Mouse (Mus musculus): ENCODE measurements at regions not wholly inside any gene's neighbourhood (a gene's known extent, or its start where the extent isn't known, plus 50 kb on each side); places are given as distances from the start of the nearest gene placed in this dataset.
A peak's percentile ranks its signal among the peaks of the same experiment; 100 is the strongest.

GRCm38 (mm10) chr15:88042821-88043220, 498.7 kb downstream of the Fam19a5 start:
- Histone ChIP-seq H3K9me3 (no peaks in the 10 kb centered on the region), H3K27ac (no peak overlapping the region), H3K4me1 (no peaks in the 10 kb centered on the region), H3K36me3 (replicated peaks) (no peaks in the 10 kb centered on the region), H3K27me3 (ENCODE audit: poor library complexity, severe bottlenecking) (no peaks in the 10 kb centered on the region), H3K4me3 (no peak overlapping the region)
- WGBS, result 79% methylated on average over 2 of the region's 2 CpGs
- no peak for DNase-seq (ENCODE audit: extremely low spot score, low spot score)

- H3K9me3 ChIP-seq, result no peaks in the 10 kb centered on the region
- H3K27ac ChIP-seq, result no peak overlapping the region
- no peak overlapping the region for H3K4me3 ChIP-seq
- 75% methylated on average over 4 of the region's 4 CpGs for WGBS
- no peak for DNase-seq (ENCODE audit: extremely low spot score, low spot score)
- H3K27me3 ChIP-seq (ENCODE audit: poor library complexity, severe bottlenecking), result no peaks in the 10 kb centered on the region
- no peaks in the 10 kb centered on the region for H3K36me3 ChIP-seq (replicated peaks)
- H3K4me1 ChIP-seq, result no peaks in the 10 kb centered on the region
Measured at GRCm38 (mm10) chr15:88058071-88058470, 514.0 kb downstream of the Fam19a5 start.

GRCm38 (mm10) chr15:88060935-88061334, 516.8 kb downstream of the Fam19a5 start:
- H3K9me3 ChIP-seq, result no peaks in the 10 kb centered on the region
- 90% methylated on average over 4 of the region's 4 CpGs for WGBS
- H3K4me3 ChIP-seq, result no peak overlapping the region
- H3K4me1 ChIP-seq, result no peaks in the 10 kb centered on the region
- no peak for DNase-seq (ENCODE audit: extremely low spot score, low spot score)
- no peaks in the 10 kb centered on the region for H3K27me3 ChIP-seq (ENCODE audit: poor library complexity, severe bottlenecking)
- H3K36me3 ChIP-seq (replicated peaks), result no peaks in the 10 kb centered on the region
- no peak overlapping the region for H3K27ac ChIP-seq

GRCm38 (mm10) chr15:88063041-88063440, 518.9 kb downstream of the Fam19a5 start:
- no peak overlapping the region for H3K27ac ChIP-seq
- no peak overlapping the region for H3K4me3 ChIP-seq
- no peaks in the 10 kb centered on the region for H3K9me3 ChIP-seq
- H3K4me1 ChIP-seq, result 0 out of 2 replicates have a peak, but pooled peaks cover under 1% of the 10 kb centered on the region
- DNase-seq (ENCODE audit: extremely low spot score, low spot score), result no peak
- WGBS, result 89% methylated on average over 5 of the region's 5 CpGs
- no peaks in the 10 kb centered on the region for H3K27me3 ChIP-seq (ENCODE audit: poor library complexity, severe bottlenecking)
- no peaks in the 10 kb centered on the region for H3K36me3 ChIP-seq (replicated peaks)

GRCm38 (mm10) chr15:88068476-88068875, 524.4 kb downstream of the Fam19a5 start:
- WGBS, result 82% methylated on average over 3 of the region's 3 CpGs
- H3K27me3 ChIP-seq (ENCODE audit: poor library complexity, severe bottlenecking), result no peaks in the 10 kb centered on the region
- no peak overlapping the region for H3K27ac ChIP-seq
- H3K9me3 ChIP-seq, result no peaks in the 10 kb centered on the region
- DNase-seq (ENCODE audit: extremely low spot score, low spot score), result no peak
- H3K36me3 ChIP-seq (replicated peaks), result no peaks in the 10 kb centered on the region
- peaks cover 10% of the 10 kb centered on the region for H3K4me1 ChIP-seq
- H3K4me3 ChIP-seq, result no peak overlapping the region

- WGBS, result 31% methylated on average over 1 of the region's 1 CpGs
- DNase-seq (ENCODE audit: extremely low spot score, low spot score), result no peak
- H3K4me3 ChIP-seq, result no peak overlapping the region
- H3K27ac ChIP-seq, result no peak overlapping the region
- no peaks in the 10 kb centered on the region for H3K36me3 ChIP-seq (replicated peaks)
- no peaks in the 10 kb centered on the region for H3K9me3 ChIP-seq
- H3K27me3 ChIP-seq (ENCODE audit: poor library complexity, severe bottlenecking), result no peaks in the 10 kb centered on the region
- peaks cover 10% of the 10 kb centered on the region for H3K4me1 ChIP-seq
Measured at GRCm38 (mm10) chr15:88072676-88073075, 527.4 kb upstream of the Zdhhc25 start.

GRCm38 (mm10) chr15:88083911-88084310, 516.2 kb upstream of the Zdhhc25 start:
- no peaks in the 10 kb centered on the region for H3K9me3 ChIP-seq
- WGBS, result 86% methylated on average over 5 of the region's 5 CpGs
- no peaks in the 10 kb centered on the region for H3K36me3 ChIP-seq (replicated peaks)
- no peak overlapping the region for H3K27ac ChIP-seq
- H3K27me3 ChIP-seq (ENCODE audit: poor library complexity, severe bottlenecking), result no peaks in the 10 kb centered on the region
- H3K4me1 ChIP-seq, result peaks cover 6% of the 10 kb centered on the region
- DNase-seq (ENCODE audit: extremely low spot score, low spot score), result no peak
- H3K4me3 ChIP-seq, result no peak overlapping the region

- H3K4me1 ChIP-seq, result peaks cover 6% of the 10 kb centered on the region
- WGBS, result 74% methylated on average over 3 of the region's 3 CpGs
- no peaks in the 10 kb centered on the region for H3K27me3 ChIP-seq (ENCODE audit: poor library complexity, severe bottlenecking)
- no peaks in the 10 kb centered on the region for H3K9me3 ChIP-seq
- no peaks in the 10 kb centered on the region for H3K36me3 ChIP-seq (replicated peaks)
- H3K27ac ChIP-seq, result no peak overlapping the region
- no peak for DNase-seq (ENCODE audit: extremely low spot score, low spot score)
- no peak overlapping the region for H3K4me3 ChIP-seq
Measured at GRCm38 (mm10) chr15:88085631-88086030, 514.5 kb upstream of the Zdhhc25 start.

- peaks cover 12% of the 10 kb centered on the region; the same call in 1 of the 2 replicates for H3K9me3 ChIP-seq
- no peaks in the 10 kb centered on the region for H3K36me3 ChIP-seq (replicated peaks)
- no peak overlapping the region for H3K4me3 ChIP-seq
- H3K27ac ChIP-seq, result no peak overlapping the region
- peaks cover under 1% of the 10 kb centered on the region for H3K4me1 ChIP-seq
- WGBS, result 62% methylated on average over 4 of the region's 4 CpGs
- H3K27me3 ChIP-seq (ENCODE audit: poor library complexity, severe bottlenecking), result no peaks in the 10 kb centered on the region
- no peak for DNase-seq (ENCODE audit: extremely low spot score, low spot score)
Measured at GRCm38 (mm10) chr15:88089486-88089885, 510.6 kb upstream of the Zdhhc25 start.

- DNase-seq (ENCODE audit: extremely low spot score, low spot score), result no peak
- H3K4me3 ChIP-seq, result no peak overlapping the region
- H3K27me3 ChIP-seq (ENCODE audit: poor library complexity, severe bottlenecking), result no peaks in the 10 kb centered on the region
- H3K9me3 ChIP-seq, result peaks cover 12% of the 10 kb centered on the region; the same call in 1 of the 2 replicates
- H3K36me3 ChIP-seq (replicated peaks), result no peaks in the 10 kb centered on the region
- H3K27ac ChIP-seq, result no peak overlapping the region
- 92% methylated on average over 5 of the region's 5 CpGs for WGBS
- no peaks in the 10 kb centered on the region for H3K4me1 ChIP-seq
Measured at GRCm38 (mm10) chr15:88091390-88091789, 508.7 kb upstream of the Zdhhc25 start.

- peak; percentile 35 for DNase-seq (ENCODE audit: extremely low spot score, low spot score)
- Histone ChIP-seq H3K36me3 (replicated peaks) (no peaks in the 10 kb centered on the region), H3K27me3 (ENCODE audit: poor library complexity, severe bottlenecking) (no peaks in the 10 kb centered on the region), H3K9me3 (no peaks in the 10 kb centered on the region), H3K27ac (no peak overlapping the region), H3K4me1 (no peaks in the 10 kb centered on the region), H3K4me3 (no peak overlapping the region)
- WGBS, result 51% methylated on average over 5 of the region's 5 CpGs
Measured at GRCm38 (mm10) chr15:88120376-88120775, 479.7 kb upstream of the Zdhhc25 start.

GRCm38 (mm10) chr15:88123907-88124523, 476.1 kb upstream of the Zdhhc25 start:
- DNase-seq (ENCODE audit: extremely low spot score, low spot score), result no peak
- Histone ChIP-seq H3K36me3 (replicated peaks) (no peaks in the 10 kb centered on the region), H3K4me1 (no peaks in the 10 kb centered on the region), H3K27me3 (ENCODE audit: poor library complexity, severe bottlenecking) (no peaks in the 10 kb centered on the region), H3K4me3 (no peak overlapping the region), H3K9me3 (no peaks in the 10 kb centered on the region), H3K27ac (no peak overlapping the region)
- 87% methylated on average over 24 of the region's 24 CpGs for WGBS

- WGBS, result 51% methylated on average over 7 of the region's 7 CpGs
- Histone ChIP-seq H3K27me3 (ENCODE audit: poor library complexity, severe bottlenecking) (no peaks in the 10 kb centered on the region), H3K4me1 (0 out of 2 replicates have a peak, but pooled peaks cover 7% of the 10 kb centered on the region)
Measured at GRCm38 (mm10) chr15:88146118-88146517, 454.0 kb upstream of the Zdhhc25 start.

GRCm38 (mm10) chr15:88151199-88151598, 448.9 kb upstream of the Zdhhc25 start:
- WGBS, result 87% methylated on average over 6 of the region's 6 CpGs
- H3K4me1 ChIP-seq, result 0 out of 2 replicates have a peak, but pooled peaks cover 7% of the 10 kb centered on the region
- H3K27me3 ChIP-seq (ENCODE audit: poor library complexity, severe bottlenecking), result no peaks in the 10 kb centered on the region
- H3K9me3 ChIP-seq, result no peaks in the 10 kb centered on the region
- H3K27ac ChIP-seq, result no peak overlapping the region
- H3K4me3 ChIP-seq, result no peak overlapping the region
- H3K36me3 ChIP-seq (replicated peaks), result no peaks in the 10 kb centered on the region
- no peak for DNase-seq (ENCODE audit: extremely low spot score, low spot score)

More at GRCm38 (mm10) chr15:88146118-88146517, 454.0 kb upstream of the Zdhhc25 start:
- no peak overlapping the region for H3K4me3 ChIP-seq
- DNase-seq (ENCODE audit: extremely low spot score, low spot score), result peak; percentile 54
- H3K27ac ChIP-seq, result no peak overlapping the region
- no peaks in the 10 kb centered on the region for H3K36me3 ChIP-seq (replicated peaks)
- no peaks in the 10 kb centered on the region for H3K9me3 ChIP-seq
